Mouse (Mus musculus) lung, postnatal 25 days (tissue): ENCODE results near the gene Zfp346.
A peak's percentile ranks its signal among the peaks of the same experiment; 100 is the strongest.
"Not testable (repeated sequence)": the region's sequence is repeated elsewhere in the genome, so short reads cannot be mapped to it uniquely, and the experiment has no call there.

Source experiments
- DNase-seq: peaks from one replicate; pipeline ENCODE4 v3.0.0; 2022; ENCODE audit warnings: low spot score

The Zfp346 gene

GRCm38 (mm10) chr13:55105045-55105952, at the start of gene Zfp346:
Gene Zfp346 (plus strand): TSS chr13:55105311.
- DNase-seq = peak; percentile 98

DNA sequence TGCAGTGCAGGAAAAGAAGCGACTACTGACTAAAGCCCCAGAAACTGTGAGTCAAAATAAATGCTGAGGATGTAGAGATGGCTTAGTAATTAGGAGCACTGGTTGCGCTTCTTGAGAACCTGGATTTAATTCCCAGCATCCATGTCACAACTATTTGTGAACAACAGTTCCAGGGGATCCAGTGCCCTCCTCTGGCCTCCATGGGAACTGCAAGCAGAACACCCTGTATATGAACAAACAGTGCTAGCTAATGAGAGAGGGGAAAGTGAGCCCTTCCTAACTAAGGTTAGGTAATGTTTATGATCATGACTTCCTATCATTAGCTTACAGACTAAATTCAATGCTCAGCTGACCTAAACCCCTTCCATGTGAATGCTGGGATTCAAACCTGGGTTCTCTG, 47.1 kb upstream of the Zfp346 start:
- DNase-seq = peak; percentile 7

GRCm38 (mm10) chr13:55063276-55063675, 41.8 kb upstream of the Zfp346 start:
- peak; percentile 1 for DNase-seq

DNA sequence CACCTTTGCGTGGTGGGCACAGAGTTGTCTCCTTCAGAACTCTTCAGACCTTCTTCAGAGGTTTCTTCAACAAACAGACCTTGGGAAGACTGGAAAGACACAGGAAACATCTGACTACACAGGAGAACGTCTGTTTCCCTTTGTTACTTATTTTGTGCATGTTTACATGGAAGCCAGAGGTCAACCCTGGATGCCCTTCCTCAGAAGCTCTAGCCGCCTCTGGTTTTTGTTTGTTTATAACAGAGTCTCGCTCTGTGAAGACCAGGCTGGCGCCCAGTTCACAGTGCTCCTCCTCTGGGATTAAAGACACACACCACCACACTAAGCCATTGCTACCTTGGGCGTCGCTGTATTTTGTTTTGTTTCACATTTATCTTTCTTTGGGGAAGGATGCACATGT, 35.4 kb upstream of the Zfp346 start:
- DNase-seq = peak; percentile 9

DNA sequence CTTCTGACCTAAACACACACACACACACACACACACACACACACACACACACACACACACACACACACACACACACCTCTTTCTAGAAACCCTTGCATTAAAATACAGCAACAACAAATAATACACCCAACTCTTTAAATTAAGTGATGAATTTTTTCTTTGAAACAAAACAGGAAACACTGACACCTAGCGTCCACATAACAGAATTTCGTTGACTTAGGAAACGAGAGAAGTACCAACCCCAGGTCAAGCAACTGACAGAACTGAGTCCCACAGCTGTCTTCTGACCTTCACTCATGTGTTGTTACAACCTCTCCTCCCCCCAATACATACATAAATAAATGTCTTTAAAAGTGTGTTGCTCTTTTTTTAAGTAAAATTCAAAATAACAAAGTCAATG, 33.8 kb upstream of the Zfp346 start:
- peak; percentile 24 for DNase-seq

DNA sequence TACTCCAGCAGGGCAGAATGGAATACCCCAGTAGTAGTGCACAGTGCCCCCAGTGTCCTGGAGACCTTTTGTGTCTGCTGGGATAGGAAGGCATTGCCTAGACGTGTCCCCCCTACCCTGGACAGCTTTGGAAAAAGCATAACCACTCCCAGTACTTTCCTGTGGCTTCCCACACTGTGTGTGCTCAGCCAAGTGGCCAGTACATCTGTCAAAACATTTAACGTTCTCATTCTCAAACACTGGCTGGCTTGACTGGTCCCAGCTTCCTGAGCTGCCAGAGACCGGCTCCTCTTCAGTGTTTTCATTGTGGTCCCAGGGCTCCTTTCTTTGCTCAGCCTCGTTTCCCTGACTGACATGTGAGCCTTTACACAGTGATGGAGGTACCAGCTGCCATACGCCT, 29.5 kb upstream of the Zfp346 start:
- DNase-seq = no peak

GRCm38 (mm10) chr13:55092588-55092987, 12.5 kb upstream of the Zfp346 start:
- no peak for DNase-seq

- not testable (repeated sequence) for DNase-seq
Observed at GRCm38 (mm10) chr13:55097841-55098240, 7.3 kb upstream of the Zfp346 start.

- DNase-seq = peak; percentile 19
Observed at GRCm38 (mm10) chr13:55099066-55099725, 5.9 kb upstream of the Zfp346 start.

- DNase-seq = peak; percentile 80
Observed at GRCm38 (mm10) chr13:55099726-55100478, 5.2 kb upstream of the Zfp346 start, which contains the start of gene Uimc1. Gene Uimc1 (minus strand): TSS chr13:55100300.

GRCm38 (mm10) chr13:55101627-55102026, 3.5 kb upstream of the Zfp346 start:
- DNase-seq = no peak

DNA sequence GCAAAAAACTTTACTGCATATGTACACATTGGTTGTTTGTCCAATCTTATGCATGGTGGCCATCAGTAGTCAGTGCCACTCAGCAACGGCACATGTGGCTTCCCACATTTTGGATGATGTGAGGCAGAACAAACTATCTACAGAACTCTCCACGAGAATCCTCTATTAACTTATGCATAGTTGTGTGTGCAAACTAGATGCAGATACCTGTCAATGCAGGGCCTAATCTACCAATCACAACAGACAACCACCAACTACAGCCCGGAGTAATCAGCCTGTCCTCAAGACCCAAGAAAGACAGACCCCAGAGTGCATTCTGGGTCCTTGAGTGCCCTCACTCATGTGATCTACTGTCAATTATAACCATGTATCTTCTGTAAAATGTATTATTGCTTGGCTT, 2.7 kb upstream of the Zfp346 start:
- no peak for DNase-seq

DNA sequence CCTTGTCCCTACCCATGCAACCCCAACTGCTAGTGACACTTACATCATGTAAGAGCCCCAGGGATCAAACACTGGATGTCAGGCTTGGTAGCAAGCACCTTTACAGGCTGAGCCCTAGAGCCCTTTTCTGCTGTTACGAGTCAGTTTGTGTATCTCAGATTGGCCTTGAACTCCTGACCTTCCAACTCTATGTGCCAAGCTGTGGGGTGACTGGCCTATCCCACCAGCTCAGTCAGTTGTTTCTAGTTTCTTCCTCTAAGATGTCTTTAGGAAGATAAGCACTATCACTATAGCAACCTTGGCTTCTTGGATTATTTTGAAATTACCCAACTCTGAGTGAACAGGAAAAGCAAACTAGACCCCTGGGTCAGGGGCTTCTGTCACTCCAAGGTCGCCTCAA, 1.8 kb upstream of the Zfp346 start:
- no peak for DNase-seq

- no peak for DNase-seq
Observed at GRCm38 (mm10) chr13:55105953-55106691, 1.0 kb downstream of the Zfp346 start.

DNA sequence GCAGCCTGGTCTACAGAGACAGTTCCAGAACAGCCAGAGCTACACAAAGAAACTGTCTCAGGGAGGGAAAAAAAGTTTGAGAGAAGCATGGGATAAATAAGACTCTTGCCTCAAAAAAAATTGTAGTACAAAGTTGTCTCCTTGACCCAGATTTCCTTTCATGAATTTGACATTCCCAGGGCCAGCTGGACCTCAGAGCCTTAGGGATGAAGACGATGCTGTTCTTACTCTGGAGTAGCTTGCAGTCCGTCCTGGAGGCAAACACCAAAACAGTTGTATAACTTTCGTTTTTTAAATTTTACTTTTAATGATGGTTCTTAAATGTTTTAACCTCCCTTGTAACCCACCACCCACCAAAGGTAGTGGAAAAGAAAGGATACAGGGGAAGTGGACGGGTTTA, 2.0 kb downstream of the Zfp346 start:
- DNase-seq = no peak

DNA sequence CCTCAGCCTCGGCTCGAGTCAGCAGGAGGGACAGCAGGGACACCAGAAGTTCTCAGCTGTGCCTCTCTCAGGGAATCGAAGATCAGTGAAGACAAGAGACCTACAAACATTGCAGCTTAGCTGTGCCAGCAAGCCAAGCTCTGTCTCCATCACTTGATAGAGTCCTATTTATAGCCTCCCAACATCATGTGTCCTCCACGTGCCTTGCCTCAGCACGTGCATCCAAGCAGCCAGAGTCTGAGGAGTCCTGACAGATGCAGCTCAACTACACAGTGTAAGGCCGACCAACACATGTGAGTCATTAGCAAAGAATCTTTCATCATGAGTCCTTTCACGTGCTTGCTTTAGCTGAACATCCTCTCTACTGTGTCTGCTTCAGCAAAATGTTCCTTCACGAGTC, 2.6 kb downstream of the Zfp346 start:
- peak; percentile 49 for DNase-seq

- no peak for DNase-seq
Observed at GRCm38 (mm10) chr13:55114375-55114774, 9.3 kb downstream of the Zfp346 start.

DNA sequence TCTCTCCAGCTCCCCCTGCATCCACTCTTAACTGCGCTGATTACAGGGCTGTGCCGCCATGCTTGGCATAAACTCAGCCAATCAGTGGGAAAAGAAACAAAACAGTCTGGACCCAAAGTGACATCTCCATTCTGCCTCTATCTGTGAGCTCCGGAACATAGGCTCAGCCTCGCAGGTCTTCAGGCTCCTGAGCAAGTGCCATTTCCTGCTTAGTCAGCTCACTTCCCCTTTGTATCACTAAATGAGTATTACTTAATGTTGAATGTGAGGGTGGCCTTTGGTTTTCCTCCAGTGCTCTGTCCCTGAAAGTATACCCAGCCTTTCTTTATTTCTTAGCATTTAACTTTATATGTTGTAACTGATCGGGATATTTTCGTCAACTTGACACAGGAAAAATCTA, 19.8 kb downstream of the Zfp346 start:
- DNase-seq = no peak

DNA sequence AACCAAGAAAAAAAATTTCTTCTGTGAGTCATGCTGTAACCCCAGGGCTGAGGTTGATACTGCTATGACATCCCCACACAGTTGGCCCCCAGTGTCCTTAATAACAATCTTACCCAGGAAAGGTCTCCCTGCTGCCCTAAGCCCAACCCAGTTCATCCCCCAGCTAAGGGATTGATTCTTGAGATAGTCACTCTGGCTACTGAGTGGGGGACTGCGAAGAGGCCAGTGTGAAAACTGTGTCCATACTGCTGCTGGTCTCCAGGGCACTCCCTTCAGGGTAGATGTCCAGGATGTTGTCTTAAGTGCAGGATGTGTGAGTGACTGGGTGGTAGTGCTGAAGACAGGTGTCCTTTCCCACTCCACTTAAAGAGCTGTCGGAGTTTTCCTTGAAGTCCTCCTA, 28.3 kb downstream of the Zfp346 start, which contains the start of gene Gm17617:
Gm17617 (minus strand) TSS at position 101 of the 400 bp plus-strand sequence.
- DNase-seq = no peak

- DNase-seq = peak; percentile 10
Observed at GRCm38 (mm10) chr13:55135382-55135781, 30.3 kb downstream of the Zfp346 start.

- DNase-seq = no peak
Observed at GRCm38 (mm10) chr13:55140271-55140670, 35.2 kb downstream of the Zfp346 start.
